Mouse (Mus musculus): ENCODE measurements around the gene Msi1.
"Not testable (repeated sequence)": the region's sequence is repeated elsewhere in the genome, so short reads cannot be mapped to it uniquely, and the experiment has no call there.

Msi1 gene

GRCm38 (mm10) chr5:115490638-115491000 is 61.2 kb downstream of the Msi1 start:
- DNase-seq: no peak

DNA sequence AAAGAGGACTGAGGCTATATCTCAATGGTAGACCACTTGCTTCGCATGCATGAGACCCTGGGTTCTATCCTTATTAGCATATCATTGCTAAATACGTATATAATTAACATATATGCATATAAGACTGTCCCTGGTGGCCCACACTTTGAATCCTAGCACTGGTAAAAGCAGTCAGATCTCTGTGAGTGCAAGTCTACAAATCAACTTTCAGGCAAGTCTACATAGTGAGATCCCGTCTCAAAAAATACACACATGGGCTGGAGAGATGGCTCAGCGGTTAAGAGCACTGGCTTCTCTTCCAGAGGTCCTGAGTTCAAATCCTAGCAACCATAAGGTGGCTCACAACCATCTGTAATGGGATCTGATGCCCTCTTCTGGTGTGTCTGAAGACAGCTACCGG is 61.7 kb downstream of the Msi1 start:
- DNase-seq: no peak

GRCm38 (mm10) chr5:115491771-115492322 is 62.4 kb downstream of the Msi1 start:
- DNase-seq: peak; percentile 31

DNA sequence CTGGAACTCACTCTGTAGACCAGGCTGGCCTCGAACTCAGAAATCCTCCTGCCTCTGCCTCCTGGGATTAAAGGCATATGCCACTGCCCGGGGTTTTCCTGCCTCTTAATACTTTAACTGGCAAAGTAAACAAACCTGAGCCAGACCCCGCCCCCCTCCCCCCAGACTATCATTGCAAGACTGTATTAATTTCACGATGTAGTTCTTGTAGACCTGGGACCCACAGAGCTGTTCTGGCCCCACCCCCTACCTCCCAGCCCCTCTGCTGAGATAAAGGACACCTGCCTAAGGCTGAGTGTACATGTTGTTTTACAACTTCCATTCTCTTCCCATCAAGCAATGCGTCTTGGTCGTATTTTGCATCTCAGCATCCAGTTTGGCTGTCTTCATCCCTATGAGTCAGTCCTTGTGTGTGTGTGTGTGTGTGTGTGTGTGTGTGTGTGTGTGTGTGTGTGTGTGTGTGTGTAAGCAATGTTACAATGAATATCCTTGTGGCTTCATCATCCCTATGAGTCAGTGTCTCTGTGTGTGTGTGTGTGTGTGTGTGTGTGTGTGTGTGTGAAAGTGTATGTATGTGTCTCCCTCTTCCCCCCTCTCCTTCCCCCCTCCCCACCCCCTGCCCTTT is 63.4 kb downstream of the Msi1 start:
- DNase-seq: no peak

GRCm38 (mm10) chr5:115493441-115493840 is 64.0 kb downstream of the Msi1 start:
- no peak for DNase-seq

DNA sequence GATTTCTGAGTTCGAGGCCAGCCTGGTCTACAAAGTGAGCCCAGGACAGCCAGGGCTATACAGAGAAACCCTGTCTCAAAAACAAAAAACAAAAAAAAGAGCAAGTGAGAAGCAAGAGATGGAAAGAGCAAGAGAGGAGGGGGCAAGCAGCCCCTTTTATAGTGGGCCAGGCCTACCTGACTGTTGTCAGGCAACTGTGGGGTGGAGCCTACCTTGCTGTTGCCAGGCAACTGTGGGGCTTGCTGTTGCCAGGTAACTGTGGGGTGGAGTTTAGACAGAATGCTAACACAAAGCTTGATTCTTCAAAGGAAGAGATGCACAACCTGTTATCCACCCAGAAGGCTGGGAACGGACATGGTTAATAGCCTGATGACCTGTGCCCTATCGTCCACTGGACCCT is 66.2 kb downstream of the Msi1 start:
- not testable (repeated sequence) for DNase-seq

DNA sequence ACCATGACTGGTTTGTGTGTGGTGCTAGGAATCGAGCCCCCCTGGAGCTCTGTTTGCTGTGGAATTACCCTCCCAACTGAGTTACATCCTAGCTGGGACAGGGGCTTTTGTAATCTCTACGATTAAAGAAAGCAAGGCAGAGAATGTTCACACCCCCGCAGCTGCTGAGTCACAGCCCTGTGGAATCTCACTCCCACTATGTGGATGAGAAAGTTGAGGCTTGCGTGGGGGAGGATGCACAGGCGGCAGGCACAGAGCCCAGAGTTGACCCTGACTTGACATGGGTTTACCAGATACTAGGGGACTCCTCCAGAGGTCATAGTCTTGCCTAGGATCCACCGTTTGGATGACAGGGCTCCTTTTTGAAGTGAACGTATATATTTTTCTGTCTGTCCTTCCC is 67.6 kb downstream of the Msi1 start:
- no peak for DNase-seq

GRCm38 (mm10) chr5:115498307-115499240 is 69.2 kb downstream of the Msi1 start:
- DNase-seq: no peak

DNA sequence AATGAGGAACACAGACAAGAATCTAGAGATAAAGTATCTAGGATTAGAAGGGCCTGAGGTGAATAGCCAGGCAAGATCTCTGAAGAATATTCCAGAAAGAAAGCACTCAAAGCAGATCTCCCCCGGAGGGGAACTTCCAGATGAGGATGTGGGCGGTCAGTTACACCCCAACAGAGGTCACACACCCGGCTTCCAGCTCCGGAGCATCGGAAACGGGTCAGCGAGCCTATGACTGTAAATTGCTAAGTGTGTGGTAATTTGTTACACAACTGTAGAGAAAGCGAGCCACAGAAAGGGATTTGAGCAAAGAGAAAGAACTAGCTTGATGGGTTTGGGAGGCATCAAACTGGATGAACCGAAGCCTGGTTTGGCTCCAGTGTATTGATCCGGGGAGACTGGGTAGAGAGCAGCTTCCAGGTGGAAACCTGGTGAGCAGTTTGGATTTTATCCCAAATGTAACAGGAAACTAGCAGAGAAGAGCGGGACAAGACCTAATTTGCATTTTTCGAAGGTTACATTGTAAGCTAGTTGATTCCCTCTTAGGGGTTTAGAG is 71.1 kb downstream of the Msi1 start:
- no peak for DNase-seq

- no peak for DNase-seq
These were observed 73.6 kb downstream of the Msi1 start for GRCm38 (mm10) chr5:115503035-115503434.
